Mouse (Mus musculus): ENCODE measurements around the gene Tigd3.
A peak's percentile ranks its signal among the peaks of the same experiment; 100 is the strongest.

- TF ChIP-seq CTCF (IDR thresholded peaks at IDR 0.05; ENCODE audit: insufficient read depth, low read length) (no peak), POLR2A (IDR thresholded peaks at IDR 0.05; ENCODE audit: borderline replicate concordance, extremely low read depth, low read depth, low read length) (peak; percentile 45; the same call in 1 of the 2 replicates)
Observed at GRCm38 (mm10) chr19:5848032-5848825, 45.7 kb downstream of the Tigd3 start.

All from lung, adult 2 months (tissue).